Comparison of ENCODE assay signal across 21 mouse cellular contexts in genomic region chr9:115332339-115332738, GRCm38 (mm10). TPM values are rescaled to one million over a fixed set of nuclear protein-coding genes. Genes with fewer than 3 reads are reported as not detected.
DNase-seq lines count a peak whose midpoint lies in the region; ATAC-seq and TF ChIP-seq lines count a peak whose summit lies in the region.
"Had no signal": no experiment of that assay in that cellular context is flagged by ENCODE, and none has a peak within 500 bp of the region (broad histone marks: within the 10 kb centered on the region; RNA-seq: fewer than 3 reads in every experiment).

No protein-coding gene starts in this region.

- H3K9me3 ChIP-seq in liver, postnatal 0 days (ENCODE audit: low read length), result no peaks in the 10 kb centered on the region
- H3K9me3 ChIP-seq in liver, embryonic 12.5 days (replicated peaks), result no peaks in the 10 kb centered on the region

- H3K9ac ChIP-seq in liver, postnatal 0 days (replicated peaks), result 0 out of 2 replicates have a peak overlapping the region, but pooled peaks have one; percentile 21
- H3K9ac ChIP-seq in liver, embryonic 12.5 days, result no peak overlapping the region

- H3K27ac ChIP-seq in liver, postnatal 0 days (ENCODE audit: low read depth), result no peak overlapping the region
- H3K27ac ChIP-seq in liver, embryonic 12.5 days, result no peak overlapping the region

- no peak for ATAC-seq in liver, postnatal 0 days
- no peak for ATAC-seq in liver, embryonic 12.5 days
- ATAC-seq in granulocyte monocyte progenitor cell, adult 5-6 weeks (replicated peaks; ENCODE audit: poor library complexity, severe bottlenecking), result peak; percentile 72
- peak; percentile 63 for ATAC-seq in megakaryocyte progenitor cell, adult 5-6 weeks (replicated peaks; ENCODE audit: poor library complexity)
- ATAC-seq: activated CD4-positive, CD25-positive, alpha-beta regulatory T cell, adult 4 months; CD4-positive, CD25-positive, alpha-beta regulatory T cell, adult 4 months; Patski had no signal

- no peak for TF ChIP-seq EP300 in liver, postnatal 0 days (IDR thresholded peaks at IDR 0.05; ENCODE audit: low read depth)

- no peaks in the 10 kb centered on the region for H3K27me3 ChIP-seq in liver, postnatal 0 days (ENCODE audit: insufficient read depth, low read length)
- no peaks in the 10 kb centered on the region for H3K27me3 ChIP-seq in liver, embryonic 12.5 days (replicated peaks)
- H3K27me3 ChIP-seq: CH12.LX had no signal

- H3K4me2 ChIP-seq in liver, postnatal 0 days (ENCODE audit: low read depth, low read length), result no peak overlapping the region
- H3K4me2 ChIP-seq in liver, embryonic 12.5 days, result no peak overlapping the region

- peaks cover 4% of the 10 kb centered on the region; the same call in 1 of the 2 replicates for H3K4me1 ChIP-seq in liver, postnatal 0 days (ENCODE audit: insufficient read depth)
- H3K4me1 ChIP-seq in liver, embryonic 12.5 days, result no peaks in the 10 kb centered on the region

- no peak for TF ChIP-seq CTCF in liver, postnatal 0 days (IDR thresholded peaks at IDR 0.05; ENCODE audit: low read depth)

- no peak overlapping the region for H3K4me3 ChIP-seq in liver, postnatal 0 days (ENCODE audit: low read depth, low read length)
- no peak overlapping the region for H3K4me3 ChIP-seq in liver, embryonic 12.5 days

- no peak for DNase-seq in liver, postnatal 0 days
- DNase-seq in fat pad, adult 2 months (ENCODE audit: extremely low read depth, low read depth, low spot score), result peak; percentile 63
- DNase-seq in retina, embryonic 14.5 days (ENCODE audit: low spot score), result no peak
- no peak for DNase-seq in layer of hippocampus, adult 9-10 months (ENCODE audit: low spot score)
- DNase-seq in layer of hippocampus, adult 18-20 months (ENCODE audit: low spot score in 2 of 2), result no peak
- DNase-seq: adrenal gland, adult 2 months; adrenal gland, adult 8-10 months; adrenal gland, postnatal 10 days; adrenal gland, postnatal 25 days; adrenal gland, postnatal 36 days; B cell, adult 2 months; cerebellum, adult 11 months; cerebellum, adult 11-12 months had no signal

- WGBS in liver, postnatal 0 days (ENCODE audit: insufficient replicate concordance), result 72% methylated on average over 7 of the region's 7 CpGs
- 83% methylated on average over 7 of the region's 7 CpGs for WGBS in liver, embryonic 12.5 days (ENCODE audit: insufficient replicate concordance)

- H3K36me3 ChIP-seq in liver, postnatal 0 days (replicated peaks; ENCODE audit: insufficient read depth, low read length), result no peaks in the 10 kb centered on the region
- H3K36me3 ChIP-seq in liver, embryonic 12.5 days, result no peaks in the 10 kb centered on the region
- H3K36me3 ChIP-seq: G1E had no signal

RNA-seq across cellular contexts. Expression of gene Stt3b, which starts 22.1 kb away (rescaled TPM):
- 41.8 and 43.8 TPM in 2 replicates for polyA plus RNA-seq in liver, postnatal 0 days (2015; fragmentation: Nextera tagmentation; extraction: Ambion mirVana)
- 102 and 106 TPM in 2 replicates for polyA plus RNA-seq in liver, embryonic 12.5 days (2016; fragmentation: Nextera tagmentation; extraction: Ambion mirVana)
- 91.1 and 97.6 TPM in 2 replicates for total RNA-seq in granulocyte monocyte progenitor cell, adult 5-6 weeks (2014; fragmentation: Nextera tagmentation)
- 127 and 130 TPM in 2 replicates for total RNA-seq in granulocyte monocyte progenitor cell, adult 5-6 weeks (2017)
- 154 and 159 TPM in 2 replicates for total RNA-seq in megakaryocyte progenitor cell, adult 5-6 weeks (2015)
- 111 and 123 TPM in 2 replicates for total RNA-seq in megakaryocyte progenitor cell, adult 5-6 weeks (2017)
- 10 to 100 TPM; 79.2 to 81.0 TPM for total RNA-seq in layer of hippocampus, adult 18-20 months (2021)

Comparison
In these comparisons a context has a peak if more than half of its experiments do, and no peak if none do; other contexts are left out.
1. ATAC-seq: peak in granulocyte monocyte progenitor cell, adult 5-6 weeks (single experiment) and megakaryocyte progenitor cell, adult 5-6 weeks (single experiment); none in liver, postnatal 0 days (single experiment) and liver, embryonic 12.5 days (single experiment).